Mouse (Mus musculus): Measurements from ENCODE around the gene Gm3500. TPM values are rescaled to one million over a fixed set of nuclear protein-coding genes. Genes with fewer than 3 reads are reported as not detected.
"Not testable (repeated sequence)": the region's sequence is repeated elsewhere in the genome, so short reads cannot be mapped to it uniquely, and the experiment has no call there.

Gene Gm3500
- not detected for total RNA-seq (2022)

GRCm38 (mm10) chr14:5388949-5389348 is at the start of gene Gm3500:
TSS of gene Gm3500 (minus strand) at chr14:5389049.
- not testable (repeated sequence) for DNase-seq (ENCODE audit: low spot score in 2 of 2)

GRCm38 (mm10) chr14:5334828-5335227 is 54.0 kb downstream of the Gm3500 start, which contains the start of gene Gm3542:
TSS of gene Gm3542 (minus strand) at chr14:5334928.
- DNase-seq (ENCODE audit: low spot score in 2 of 2), result not testable (repeated sequence)

Other genes starting within 250 kb of the Gm3500 start
- gene Gm3317, start 224.5 kb downstream of the Gm3500 start, total RNA-seq (2022), result not detected
- gene Gm8271, start 203.3 kb downstream of the Gm3500 start, total RNA-seq (2022), result not detected
- gene Gm3526, start 128.5 kb downstream of the Gm3500 start, total RNA-seq (2022), result under 1 TPM in 1 of 4 experiments, not detected in 3; 0.49 TPM
- gene Gm3542, start 54.1 kb downstream of the Gm3500 start, total RNA-seq (2022), result not detected
- 1 to 10 TPM; 4.2 to 5.2 (median 4.4) TPM for gene Gm3194, start 66.4 kb upstream of the Gm3500 start, total RNA-seq (2022)
- gene Gm8246, start 88.8 kb upstream of the Gm3500 start, total RNA-seq (2022), result not detected
- gene Gm3187, start 95.2 kb upstream of the Gm3500 start, total RNA-seq (2022), result not detected
- gene Gm3488, start 112.6 kb upstream of the Gm3500 start, total RNA-seq (2022), result 1 to 10 TPM in 2 of 4 experiments, under 1 TPM in 1, not detected in 1; 0.70 to 2.0 (median 1.9) TPM
- gene Gm3532, start 149.4 kb upstream of the Gm3500 start, total RNA-seq (2022), result not detected
- gene Gm8265, start 244.0 kb upstream of the Gm3500 start, total RNA-seq (2022), result not detected